8 mouse cellular contexts compared by ENCODE assay signal in genomic region chr9:46013009-46013586, GRCm38 (mm10). TPM values are rescaled to one million over a fixed set of nuclear protein-coding genes. Genes with fewer than 3 reads are reported as not detected.
DNase-seq lines count a peak whose midpoint lies in the region; ATAC-seq and TF ChIP-seq lines count a peak whose summit lies in the region.

No protein-coding gene starts in this region.

- TF ChIP-seq POLR2A in MEL (IDR thresholded peaks at IDR 0.05; ENCODE audit: control insufficient read depth in 1 of 2, insufficient read depth in 1 of 2, low read depth in 1 of 2, low read length in 2 of 2, poor library complexity in 1 of 2), result peak in 1 of 2 experiments; percentile 39; a peak in 1 of 4 replicates

- TF ChIP-seq EP300 in MEL (IDR thresholded peaks at IDR 0.05; ENCODE audit: low read depth in 1 of 2, low read length in 2 of 2), result no peak

- H3K4me3 ChIP-seq in MEL (ENCODE audit: control insufficient read depth in 1 of 2, insufficient read depth in 1 of 2, low read depth in 2 of 2, low read length in 2 of 2), result peak overlapping the region; percentile 90 to 93
- H3K4me3 ChIP-seq in heart, embryonic 14.5 days (ENCODE audit: control insufficient read depth in 1 of 2, insufficient read depth in 1 of 2, low read depth in 1 of 2, low read length in 2 of 2), result peak overlapping the region; percentile 91 to 95
- peak overlapping the region; percentile 98 for H3K4me3 ChIP-seq in midbrain, embryonic 10.5 days
- peak overlapping the region; percentile 97 for H3K4me3 ChIP-seq in stomach, embryonic 16.5 days (replicated peaks; ENCODE audit: low read length)

- TF ChIP-seq CTCF in MEL (IDR thresholded peaks at IDR 0.05 in 2 of 3, conservative IDR thresholded peaks at IDR 0.05 in 1 of 3; ENCODE audit: control insufficient read depth in 1 of 3, insufficient read depth in 1 of 3, low read depth in 2 of 3, low read length in 3 of 3, poor library complexity in 1 of 3, severe bottlenecking in 1 of 3), result 0 out of 6 replicates have a peak, but pooled peaks of 1 of the 3 experiments have one; percentile 0

- H3K9ac ChIP-seq in MEL (ENCODE audit: control insufficient read depth, low read depth, low read length, poor library complexity, severe bottlenecking), result peak overlapping the region; percentile 99
- peak overlapping the region; percentile 98 for H3K9ac ChIP-seq in heart, embryonic 14.5 days (ENCODE audit: low read length)
- peak overlapping the region; percentile 98 for H3K9ac ChIP-seq in stomach, embryonic 16.5 days (ENCODE audit: low read length)

- H3K9me3 ChIP-seq in MEL (replicated peaks; ENCODE audit: insufficient read depth, low read length), result no peaks in the 10 kb centered on the region
- no peaks in the 10 kb centered on the region for H3K9me3 ChIP-seq in heart, embryonic 14.5 days (ENCODE audit: control insufficient read depth, low read length)
- no peaks in the 10 kb centered on the region for H3K9me3 ChIP-seq in midbrain, embryonic 10.5 days (replicated peaks)
- H3K9me3 ChIP-seq in stomach, embryonic 16.5 days (replicated peaks; ENCODE audit: control insufficient read depth, low read length), result no peaks in the 10 kb centered on the region

- WGBS in heart, embryonic 14.5 days, result under 1% methylated on average over 40 of the region's 46 CpGs
- WGBS in midbrain, embryonic 10.5 days, result under 1% methylated on average over 46 of the region's 46 CpGs
- under 1% methylated on average over 44 of the region's 46 CpGs for WGBS in stomach, embryonic 16.5 days

- peak; percentile 37 for ATAC-seq in heart, embryonic 14.5 days (ENCODE audit: insufficient number of reproducible peaks, insufficient read depth, low FRiP score, low read depth)
- ATAC-seq in stomach, embryonic 16.5 days (ENCODE audit: insufficient read depth, low FRiP score), result peak; percentile 4

- peaks cover 56% of the 10 kb centered on the region for H3K79me2 ChIP-seq in MEL (ENCODE audit: control insufficient read depth, insufficient read depth, low read length, poor library complexity)

- H3K4me1 ChIP-seq in MEL (ENCODE audit: control insufficient read depth in 1 of 2, insufficient read depth in 2 of 2, low read length in 2 of 2), result peaks cover 11 to 30% of the 10 kb centered on the region in 2 experiments
- H3K4me1 ChIP-seq in heart, embryonic 14.5 days (ENCODE audit: control insufficient read depth in 2 of 2, insufficient read depth in 2 of 2, low read length in 2 of 2), result peaks cover 24 to 45% of the 10 kb centered on the region in 2 experiments
- peaks cover 52% of the 10 kb centered on the region for H3K4me1 ChIP-seq in midbrain, embryonic 10.5 days
- peaks cover 41% of the 10 kb centered on the region for H3K4me1 ChIP-seq in stomach, embryonic 16.5 days (ENCODE audit: control insufficient read depth, insufficient read depth, low read length)

- H3K36me3 ChIP-seq in MEL (ENCODE audit: control insufficient read depth in 1 of 2, insufficient read depth in 2 of 2, low read length in 2 of 2), result peaks cover 0 to 40% of the 10 kb centered on the region in 2 experiments; a peak in 3 of 4 replicates
- H3K36me3 ChIP-seq in heart, embryonic 14.5 days (ENCODE audit: control insufficient read depth, insufficient read depth, low read length), result no peaks in the 10 kb centered on the region; the same call in 1 of the 2 replicates
- H3K36me3 ChIP-seq in midbrain, embryonic 10.5 days, result peaks cover 1% of the 10 kb centered on the region; the same call in 1 of the 2 replicates
- H3K36me3 ChIP-seq in stomach, embryonic 16.5 days (ENCODE audit: control insufficient read depth, insufficient read depth, low read length), result no peaks in the 10 kb centered on the region

- H3K27me3 ChIP-seq in MEL (ENCODE audit: control insufficient read depth in 1 of 2, insufficient read depth in 2 of 2, low read length in 2 of 2), result no peaks in the 10 kb centered on the region
- no peaks in the 10 kb centered on the region for H3K27me3 ChIP-seq in heart, embryonic 14.5 days (ENCODE audit: control insufficient read depth, insufficient read depth, low read length)
- H3K27me3 ChIP-seq in midbrain, embryonic 10.5 days (ENCODE audit: low read depth, poor library complexity, severe bottlenecking), result peaks cover 6% of the 10 kb centered on the region
- H3K27me3 ChIP-seq in stomach, embryonic 16.5 days (ENCODE audit: control insufficient read depth, insufficient read depth, low read length), result no peaks in the 10 kb centered on the region

- intact Hi-C loops in heart, postnatal 25 days (cut with DNase I), result loop anchor here (5.0 kb wide), 1 partner anchor 109 kb away; no protein-coding TSS in a partner anchor

- TF ChIP-seq RAD21 in MEL (IDR thresholded peaks at IDR 0.05; ENCODE audit: low read depth, low read length), result no peak

- peak overlapping the region; percentile 66 for H3K27ac ChIP-seq in MEL (ENCODE audit: control insufficient read depth, low read depth, low read length)
- H3K27ac ChIP-seq in heart, embryonic 14.5 days (replicated peaks in 1 of 2; ENCODE audit: control insufficient read depth in 1 of 2, insufficient read depth in 1 of 2, low read depth in 2 of 2, low read length in 2 of 2), result peak overlapping the region; percentile 70 to 95
- peak overlapping the region; percentile 98 for H3K27ac ChIP-seq in midbrain, embryonic 10.5 days (replicated peaks)
- H3K27ac ChIP-seq in stomach, embryonic 16.5 days (ENCODE audit: low read length), result peak overlapping the region; percentile 93

- peak; percentile 98 for DNase-seq in heart, adult 11 months
- DNase-seq in heart, postnatal 25 days (ENCODE audit: low spot score), result no peak
- DNase-seq in MEL (ENCODE audit: low read depth, low spot score), result peak; percentile 56
- DNase-seq in embryo, embryonic 11 days, result peak; percentile 52
- peak; percentile 56 to 81 for DNase-seq in kidney, postnatal 25 days
- DNase-seq in midbrain, embryonic 10.5 days (ENCODE audit: low spot score), result no peak

- H3K4me2 ChIP-seq in heart, embryonic 14.5 days (ENCODE audit: low read length), result peak overlapping the region; percentile 78
- peak overlapping the region; percentile 85 for H3K4me2 ChIP-seq in stomach, embryonic 16.5 days (ENCODE audit: low read depth, low read length)

TF ChIP-seq in MEL, 35 proteins besides CTCF, POLR2A, EP300 and RAD21:
- no peak for TF ChIP-seq MEF2A (IDR thresholded peaks at IDR 0.05; ENCODE audit: extremely low read depth, insufficient replicate concordance, low read depth, low read length, poor library complexity, severe bottlenecking)
- TF ChIP-seq ZNF384 (IDR thresholded peaks at IDR 0.05; ENCODE audit: low read depth, low read length), result no peak
- no peak for TF ChIP-seq UBTF (IDR thresholded peaks at IDR 0.05; ENCODE audit: borderline replicate concordance, insufficient read depth, low read depth, low read length)
- TF ChIP-seq ELF1 (IDR thresholded peaks at IDR 0.05; ENCODE audit: low read depth, low read length), result no peak
- TF ChIP-seq POLR2AphosphoS2 (IDR thresholded peaks at IDR 0.05; ENCODE audit: low read length), result no peak
- no peak for TF ChIP-seq ETS1 (IDR thresholded peaks at IDR 0.05; ENCODE audit: low read depth, low read length)
- TF ChIP-seq ZMIZ1 (IDR thresholded peaks at IDR 0.05; ENCODE audit: low read depth, low read length), result no peak
- no peak for TF ChIP-seq SMC3 (IDR thresholded peaks at IDR 0.05; ENCODE audit: low read depth, low read length)
- TF ChIP-seq MAFK (IDR thresholded peaks at IDR 0.05; ENCODE audit: borderline replicate concordance, low read depth, low read length), result no peak
- TF ChIP-seq TBP (IDR thresholded peaks at IDR 0.05; ENCODE audit: low read depth, low read length), result no peak

RNA-seq across cellular contexts. Expression of gene Sik3, which starts 0.5 kb away (rescaled TPM):
- 10 to 100 TPM; 65.6 to 67.2 TPM for total RNA-seq in heart, postnatal 25 days (2021)
- total RNA-seq in MEL (2012; rRNA removed), result 63.3 and 78.7 TPM in 2 replicates
- polyA plus RNA-seq in MEL (2012; ENCODE audit: insufficient read depth in 1 of 2, insufficient read length in 2 of 2, low read depth in 1 of 2, low replicate concordance in 2 of 2, missing spikeins in 1 of 2), result 100 to 1,000 TPM in 1 of 2 experiments, not detected in 1; 111 TPM
- 13.1 and 14.1 TPM in 2 replicates for polyA plus RNA-seq in heart, embryonic 14.5 days (2014; fragmentation: Nextera tagmentation; extraction: Ambion mirVana)
- polyA plus RNA-seq in midbrain, embryonic 10.5 days (2016; fragmentation: Nextera tagmentation; extraction: Ambion mirVana), result 3.9 and 4.5 TPM in 2 replicates
- 5.1 and 5.7 TPM in 2 replicates for polyA plus RNA-seq in stomach, embryonic 16.5 days (2015; fragmentation: Nextera tagmentation; extraction: Ambion mirVana)

RNA-seq across cellular contexts. Expression of gene Pafah1b2, which starts 0.6 kb away (rescaled TPM):
- total RNA-seq in heart, postnatal 25 days (2021), result 10 to 100 TPM; 55.1 to 62.3 TPM
- 125 and 127 TPM in 2 replicates for total RNA-seq in MEL (2012; rRNA removed)
- polyA plus RNA-seq in MEL (2012; ENCODE audit: insufficient read depth in 1 of 2, insufficient read length in 2 of 2, low read depth in 1 of 2, low replicate concordance in 2 of 2, missing spikeins in 1 of 2), result 100 to 1,000 TPM; 131 to 178 TPM
- polyA plus RNA-seq in heart, embryonic 14.5 days (2014; fragmentation: Nextera tagmentation; extraction: Ambion mirVana), result 141 and 148 TPM in 2 replicates
- 276 and 298 TPM in 2 replicates for polyA plus RNA-seq in midbrain, embryonic 10.5 days (2016; fragmentation: Nextera tagmentation; extraction: Ambion mirVana)
- 143 and 152 TPM in 2 replicates for polyA plus RNA-seq in stomach, embryonic 16.5 days (2015; fragmentation: Nextera tagmentation; extraction: Ambion mirVana)

RNA-seq across cellular contexts. Expression of gene Sidt2, which starts 58.0 kb away (rescaled TPM):
- total RNA-seq in heart, postnatal 25 days (2021), result 10 to 100 TPM; 70.9 to 76.5 TPM
- total RNA-seq in MEL (2012; rRNA removed), result 22.4 and 27.0 TPM in 2 replicates
- polyA plus RNA-seq in MEL (2012; ENCODE audit: insufficient read depth in 1 of 2, insufficient read length in 2 of 2, low read depth in 1 of 2, low replicate concordance in 2 of 2, missing spikeins in 1 of 2), result 10 to 100 TPM in 1 of 2 experiments, not detected in 1; 71.8 TPM
- polyA plus RNA-seq in heart, embryonic 14.5 days (2014; fragmentation: Nextera tagmentation; extraction: Ambion mirVana), result 36.5 and 43.9 TPM in 2 replicates
- 23.7 and 27.3 TPM in 2 replicates for polyA plus RNA-seq in midbrain, embryonic 10.5 days (2016; fragmentation: Nextera tagmentation; extraction: Ambion mirVana)
- polyA plus RNA-seq in stomach, embryonic 16.5 days (2015; fragmentation: Nextera tagmentation; extraction: Ambion mirVana), result 40.9 and 41.7 TPM in 2 replicates

Comparison
In these comparisons a context has a peak if more than half of its experiments do, and no peak if none do; other contexts are left out.
1. DNase-seq: peak in heart, adult 11 months (single experiment), MEL (single experiment), embryo, embryonic 11 days (single experiment) and kidney, postnatal 25 days (2 of 2); none in heart, postnatal 25 days (single experiment) and midbrain, embryonic 10.5 days (single experiment).
2. Peak in every context shown above with its lines, with median percentiles within 50 percentile points of each other: H3K27ac ChIP-seq, H3K4me3 ChIP-seq and H3K9ac ChIP-seq.